18 mouse cellular contexts compared by ENCODE assay signal in the genomic region with DNA sequence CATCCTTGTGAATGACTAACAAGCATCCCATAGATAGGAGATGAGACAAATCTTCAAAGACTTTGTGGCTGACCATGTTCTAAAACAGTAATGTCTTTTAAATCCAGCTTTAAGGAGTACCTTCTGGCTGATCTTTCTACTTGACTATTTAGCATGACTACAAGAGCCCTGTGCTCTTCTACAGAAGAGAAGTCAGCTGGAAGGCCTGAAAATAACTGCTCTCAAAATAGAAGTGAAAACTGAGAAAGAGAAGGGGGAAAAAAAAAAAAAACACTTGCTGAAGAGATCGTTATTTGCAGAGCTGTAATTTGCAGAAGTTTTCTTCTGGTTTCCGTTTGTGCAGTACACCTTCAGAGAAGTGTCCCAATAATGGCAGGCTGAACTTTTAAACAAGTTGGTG.
DNase-seq lines count a peak whose midpoint lies in the region; ATAC-seq and TF ChIP-seq lines count a peak whose summit lies in the region.
"Had no signal": no experiment of that assay in that cellular context is flagged by ENCODE, and none has a peak within 500 bp of the region (broad histone marks: within the 10 kb centered on the region; RNA-seq: fewer than 3 reads in every experiment).

No protein-coding gene starts in this region.

- no peaks in the 10 kb centered on the region for H3K9me3 ChIP-seq in forebrain, postnatal 0 days (ENCODE audit: low read length)
- no peaks in the 10 kb centered on the region for H3K9me3 ChIP-seq in forebrain, embryonic 10.5 days
- H3K9me3 ChIP-seq: embryonic facial prominence, embryonic 10.5 days; heart, embryonic 13.5 days; hindbrain, embryonic 15.5 days had no signal

- no peak overlapping the region for H3K9ac ChIP-seq in forebrain, postnatal 0 days
- H3K9ac ChIP-seq: heart, embryonic 13.5 days; hindbrain, embryonic 15.5 days had no signal

- H3K4me2 ChIP-seq in forebrain, postnatal 0 days (ENCODE audit: low read depth): no peak overlapping the region
- H3K4me2 ChIP-seq: heart, embryonic 13.5 days; hindbrain, embryonic 15.5 days had no signal

- 41% methylated on average over 2 of the region's 2 CpGs for WGBS in forebrain, postnatal 0 days
- WGBS in forebrain, embryonic 10.5 days: 84% methylated on average over 2 of the region's 2 CpGs

- TF ChIP-seq CTCF in forebrain, postnatal 0 days (IDR thresholded peaks at IDR 0.05; ENCODE audit: low read depth): no peak

- DNase-seq in forebrain, postnatal 0 days: peak; percentile 2
- DNase-seq in forebrain, embryonic 10.5 days (ENCODE audit: extremely low spot score, low spot score): no peak
- peak; percentile 30 for DNase-seq in left cerebral cortex, adult 11 months (ENCODE audit: low spot score)
- DNase-seq in left cerebral cortex, postnatal 4 days: no peak
- DNase-seq in A20 (ENCODE audit: low read depth, low spot score): peak; percentile 41
- peak; percentile 29 for DNase-seq in skeletal muscle tissue, adult 2 months (ENCODE audit: low read depth, low spot score)
- DNase-seq: adrenal gland, postnatal 25 days; cerebellum, adult 2 months; cerebellum, postnatal 10 days; gastrocnemius, postnatal 14 days; heart, postnatal 36 days had no signal

- no peak overlapping the region for H3K4me3 ChIP-seq in forebrain, postnatal 0 days (ENCODE audit: low read depth, low read length)
- no peak overlapping the region for H3K4me3 ChIP-seq in forebrain, embryonic 10.5 days
- H3K4me3 ChIP-seq: embryonic facial prominence, embryonic 10.5 days; heart, embryonic 13.5 days; hindbrain, embryonic 15.5 days had no signal

- no peaks in the 10 kb centered on the region for H3K27me3 ChIP-seq in forebrain, postnatal 0 days (ENCODE audit: insufficient read depth, low read length)
- no peaks in the 10 kb centered on the region for H3K27me3 ChIP-seq in forebrain, embryonic 10.5 days (ENCODE audit: poor library complexity, severe bottlenecking)
- H3K27me3 ChIP-seq: heart, embryonic 13.5 days; hindbrain, embryonic 15.5 days; Patski had no signal

- no peak overlapping the region for H3K27ac ChIP-seq in forebrain, postnatal 0 days (ENCODE audit: low read depth, low read length)
- no peak overlapping the region for H3K27ac ChIP-seq in forebrain, embryonic 10.5 days
- H3K27ac ChIP-seq: embryonic facial prominence, embryonic 10.5 days; heart, embryonic 13.5 days; hindbrain, embryonic 15.5 days had no signal

- no peak for ATAC-seq in forebrain, postnatal 0 days
- no peak for ATAC-seq in granulocyte monocyte progenitor cell, adult 5-6 weeks (replicated peaks; ENCODE audit: poor library complexity, severe bottlenecking)
- ATAC-seq: activated CD4-positive, CD25-positive, alpha-beta regulatory T cell, adult 4 months; forebrain, embryonic 14.5 days; Patski had no signal

- H3K4me1 ChIP-seq in forebrain, postnatal 0 days (ENCODE audit: insufficient read depth): no peaks in the 10 kb centered on the region
- no peaks in the 10 kb centered on the region for H3K4me1 ChIP-seq in forebrain, embryonic 10.5 days
- H3K4me1 ChIP-seq: embryonic facial prominence, embryonic 10.5 days; heart, embryonic 13.5 days; hindbrain, embryonic 15.5 days had no signal

- no peaks in the 10 kb centered on the region for H3K36me3 ChIP-seq in forebrain, postnatal 0 days (ENCODE audit: insufficient read depth)
- H3K36me3 ChIP-seq in forebrain, embryonic 10.5 days (replicated peaks): no peaks in the 10 kb centered on the region
- H3K36me3 ChIP-seq: embryonic facial prominence, embryonic 10.5 days; heart, embryonic 13.5 days; hindbrain, embryonic 15.5 days had no signal

- intact Hi-C loops in left cerebral cortex, postnatal 4 days (cut with DNase I): no loop called here

Comparison
In these comparisons a context has a peak if more than half of its experiments do, and no peak if none do; other contexts are left out.
1. DNase-seq: peak in forebrain, postnatal 0 days (single experiment), left cerebral cortex, adult 11 months (single experiment), A20 (single experiment) and skeletal muscle tissue, adult 2 months (single experiment); none in forebrain, embryonic 10.5 days (single experiment) and left cerebral cortex, postnatal 4 days (single experiment).